Mouse (Mus musculus) T-helper 1 cell (primary cell): ENCODE measurements around the gene Chuk.

Source experiments
- in situ Hi-C: fragments of 300-600 bp; cut with MboI, MseI; formaldehyde crosslinking; loops from one replicate; pipeline ENCODE4 v1.15.1; 2025; ENCODE audit warnings: high pct_unique_total_duplicates

The Chuk gene

DNA sequence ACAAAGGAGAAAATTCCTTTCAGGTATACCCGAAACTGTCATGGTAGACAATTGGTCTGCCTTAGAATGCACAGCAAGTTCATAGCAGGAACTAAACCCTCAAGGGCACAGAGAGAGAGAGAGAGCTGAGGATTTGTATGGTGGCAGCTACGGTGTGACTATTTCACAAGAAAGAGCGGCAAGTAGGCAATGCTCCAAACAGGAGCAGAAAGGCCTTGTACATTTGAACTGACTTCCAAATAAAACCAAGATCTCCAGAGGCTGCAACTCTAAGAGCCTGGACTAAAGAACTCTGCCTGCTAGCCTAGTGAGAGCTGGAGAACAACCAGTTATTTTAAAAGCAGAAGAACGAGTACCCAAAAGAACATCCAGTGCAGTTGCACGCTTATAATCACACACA is 65.2 kb downstream of the Chuk start:
- in situ Hi-C loops = no loop called here

DNA sequence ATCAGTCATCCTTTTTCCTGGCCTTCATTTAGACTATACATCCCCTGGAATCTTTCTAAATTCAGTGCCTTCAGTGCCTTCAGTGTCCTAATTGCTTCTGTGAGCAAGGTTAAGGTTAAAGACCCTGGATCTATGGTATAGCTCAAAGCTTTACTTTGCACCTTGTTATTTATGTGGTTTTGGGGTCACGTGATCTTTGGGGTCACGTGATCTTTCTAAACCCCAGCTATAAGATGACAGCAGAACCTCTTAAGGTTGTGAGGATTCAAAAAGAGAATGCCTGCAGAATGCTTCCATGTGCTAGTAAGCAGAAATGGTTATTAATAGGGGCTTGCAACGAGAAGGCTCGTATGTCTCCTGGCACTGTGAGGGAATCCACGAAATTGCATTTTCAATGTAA is 73.9 kb downstream of the Chuk start:
- in situ Hi-C loops = no loop called here

DNA sequence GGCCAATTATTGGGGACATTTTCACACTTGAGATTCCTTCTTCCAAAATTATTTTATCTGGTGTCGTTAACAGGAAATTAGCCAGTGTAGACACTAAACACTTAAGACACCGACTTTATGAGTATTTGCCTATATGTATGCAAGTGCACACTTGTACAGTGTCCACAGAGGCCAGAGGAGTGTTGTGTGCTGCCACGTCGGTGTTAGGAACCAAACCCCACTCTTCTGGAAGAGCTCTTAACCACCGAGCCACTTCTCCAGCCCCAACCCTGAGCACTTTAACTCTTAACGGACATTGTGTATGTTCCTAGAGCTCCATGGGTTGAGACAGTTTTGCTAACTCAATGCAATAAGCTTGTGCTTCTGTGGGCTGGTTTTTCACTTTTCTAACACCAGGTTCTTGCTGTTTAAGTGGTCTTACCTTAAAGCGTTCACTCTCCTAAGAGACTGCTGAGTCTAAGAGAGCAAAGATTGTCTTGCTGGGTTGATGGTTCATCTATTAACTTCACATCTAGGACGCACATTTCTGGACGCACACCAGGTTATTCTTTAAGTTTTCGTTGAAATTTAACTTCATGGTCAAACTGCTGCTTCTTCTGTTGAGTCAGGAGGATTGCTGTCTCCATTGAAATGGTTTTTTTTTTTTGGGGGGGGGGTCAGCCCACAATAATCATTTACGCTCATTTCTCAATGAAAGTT is 75.1 kb downstream of the Chuk start:
- in situ Hi-C loops = no loop called here

DNA sequence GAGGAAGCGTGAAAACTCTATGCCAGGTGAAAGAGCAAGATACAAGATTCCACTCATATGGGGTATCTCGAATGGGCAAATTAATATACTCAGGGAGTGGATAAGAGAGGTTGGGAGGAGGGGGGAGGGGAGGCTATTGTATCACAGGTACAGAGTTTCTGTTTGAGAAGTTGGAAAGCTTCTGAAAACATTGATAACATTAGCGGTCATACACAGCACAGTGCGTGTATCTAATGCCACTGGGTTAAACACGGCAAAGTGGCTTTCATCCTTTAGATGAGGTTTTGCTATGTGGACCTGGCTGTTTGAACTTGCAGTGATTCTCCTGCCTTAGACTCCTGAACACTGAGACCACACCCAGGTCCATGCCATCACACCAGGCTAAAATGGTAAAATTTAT is 77.3 kb downstream of the Chuk start:
- in situ Hi-C loops = no loop called here

DNA sequence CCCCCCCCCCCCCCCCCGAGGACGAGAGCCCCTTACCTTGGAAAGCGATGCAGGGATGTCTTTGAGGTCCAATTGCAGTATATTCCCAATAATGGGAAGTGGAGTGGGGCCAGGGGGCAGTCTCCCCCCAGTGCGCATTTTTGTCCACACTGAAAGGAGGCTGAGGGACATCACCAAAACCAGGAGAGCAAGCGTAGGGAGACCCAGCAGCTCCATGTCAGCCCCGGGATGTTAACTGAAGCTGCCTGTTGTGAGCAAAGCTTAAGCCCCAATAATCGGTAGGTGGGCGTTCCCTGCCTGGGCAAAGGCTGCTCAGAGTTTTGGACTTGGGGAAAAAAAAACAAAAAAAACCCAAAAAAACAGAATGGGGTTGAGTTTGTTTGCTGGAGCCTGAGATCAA is 78.3 kb downstream of the Chuk start, which contains the start of gene Cyp2c23:
Gene Cyp2c23, minus strand, starts transcription at position 237 of the 400 bp plus-strand sequence.
- in situ Hi-C loops = no loop called here

DNA sequence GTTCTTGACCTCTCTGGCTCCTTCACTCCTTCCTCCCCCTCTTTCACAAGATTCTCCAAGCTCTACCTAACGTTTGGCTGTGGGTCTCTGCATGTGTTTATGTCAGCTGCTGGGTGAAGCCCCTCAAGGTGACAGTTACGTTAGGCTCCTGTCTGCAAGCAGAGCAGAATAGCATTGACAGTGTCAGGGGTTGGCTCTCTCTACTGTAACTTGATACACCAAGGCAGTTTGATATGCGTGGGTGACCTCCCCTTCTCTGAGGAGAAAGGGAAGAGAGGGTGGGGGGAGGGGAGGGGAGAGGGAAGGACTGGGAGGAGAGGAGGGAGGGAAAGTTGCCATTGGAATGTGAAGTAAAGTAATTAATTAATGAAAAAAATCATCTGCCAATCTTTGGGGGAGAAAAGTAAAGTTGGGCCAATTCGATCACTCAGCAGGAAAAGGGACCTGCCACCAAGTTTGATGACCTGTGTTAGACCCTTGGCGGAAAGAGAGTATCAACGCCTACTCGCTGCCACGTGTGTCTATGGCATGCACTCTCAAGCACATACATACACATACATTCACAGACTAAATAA is 80.2 kb downstream of the Chuk start:
- in situ Hi-C loops = no loop called here

DNA sequence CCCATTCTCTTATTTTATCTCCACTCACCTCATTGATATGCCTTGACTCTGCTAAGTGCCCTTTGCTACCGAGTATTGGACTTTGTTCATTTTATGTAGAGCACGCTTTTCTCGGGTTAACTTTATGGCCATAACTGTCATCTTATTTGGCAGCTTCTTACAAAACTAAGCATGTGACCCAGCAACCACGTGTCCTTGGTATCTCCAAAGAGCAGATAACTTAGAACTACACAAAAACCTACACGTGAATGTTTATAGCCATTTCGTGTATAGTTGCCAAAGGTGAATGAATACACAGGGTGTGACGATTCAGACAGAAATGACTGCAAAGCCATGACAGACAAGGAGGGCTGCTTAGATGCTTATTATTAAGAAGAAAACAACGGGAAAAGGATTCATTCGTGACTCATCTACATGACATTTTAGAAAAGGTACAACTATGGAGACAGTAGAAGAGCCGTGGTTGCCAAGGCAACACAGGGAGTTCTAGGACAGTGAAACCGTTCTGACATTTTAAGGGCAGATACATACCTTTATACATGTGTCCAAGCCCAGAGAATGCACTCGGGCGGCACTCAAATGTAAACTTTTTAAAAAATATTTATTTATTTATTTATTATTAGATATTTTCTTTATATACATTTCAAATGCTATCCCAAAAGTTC is 82.2 kb downstream of the Chuk start:
- in situ Hi-C loops = no loop called here
